Mouse (Mus musculus) erythroblast, embryonic 14.5 days (primary cell): ENCODE measurements at regions not wholly inside any gene's neighbourhood (a gene's known extent, or its start where the extent isn't known, plus 50 kb on each side); places are given as distances from the start of the nearest gene placed in this dataset.

Experiments used
- H3K27me3 ChIP-seq: 2 replicates; pipeline ENCODE4 v1.6.1; 2012; ENCODE audit warnings: inconsistent platforms; ENCODE audit not compliant: control insufficient read depth
- H3K36me3 ChIP-seq: 2 replicates; pipeline ENCODE4 v1.6.1; 2012; ENCODE audit warnings: mild to moderate bottlenecking, inconsistent platforms; ENCODE audit not compliant: control insufficient read depth
- H3K4me1 ChIP-seq: 2 replicates; pipeline ENCODE4 v1.6.1; 2012; ENCODE audit warnings: inconsistent platforms; ENCODE audit not compliant: control insufficient read depth
- H3K4me3 ChIP-seq: replicated peaks from 2 replicates; pipeline ENCODE3; 2012; ENCODE audit warnings: moderate library complexity, mild to moderate bottlenecking, inconsistent platforms
- H3K9me3 ChIP-seq: 2 replicates; pipeline ENCODE4 v1.6.1; 2012; ENCODE audit warnings: low read length, inconsistent platforms, mixed read lengths; ENCODE audit not compliant: control insufficient read depth
- GATA1 ChIP-seq: IDR thresholded peaks from 2 replicates; pipeline ENCODE4 v1.6.1; 2012; ENCODE audit warnings: low read length, inconsistent platforms, mixed read lengths
- TAL1 ChIP-seq: IDR thresholded peaks from 3 replicates; pipeline ENCODE4 v1.6.1; 2012; ENCODE audit warnings: low read length, inconsistent platforms, mixed read lengths

- Histone ChIP-seq H3K27me3 (no peaks in the 10 kb centered on the region), H3K4me1 (no peaks in the 10 kb centered on the region), H3K36me3 (no peaks in the 10 kb centered on the region), H3K9me3 (peaks cover 13% of the 10 kb centered on the region), H3K4me3 (no peak overlapping the region)
- TF ChIP-seq TAL1: no peak
- no peak for TF ChIP-seq GATA1
These were observed 66.4 kb upstream of the Csl start for GRCm38 (mm10) chr10:99825881-99826280.

GRCm38 (mm10) chr10:99812069-99812650 lies 52.7 kb upstream of the Csl start:
- TF ChIP-seq GATA1: no peak
- TF ChIP-seq TAL1: no peak
- Histone ChIP-seq H3K36me3 (no peaks in the 10 kb centered on the region), H3K9me3 (no peaks in the 10 kb centered on the region), H3K4me1 (no peaks in the 10 kb centered on the region), H3K4me3 (no peak overlapping the region), H3K27me3 (no peaks in the 10 kb centered on the region)

- no peaks in the 10 kb centered on the region for H3K9me3 ChIP-seq
- no peak overlapping the region for H3K4me3 ChIP-seq
- no peaks in the 10 kb centered on the region for H3K27me3 ChIP-seq
- TF ChIP-seq TAL1 (no peak), GATA1 (no peak)
- H3K4me1 ChIP-seq: no peaks in the 10 kb centered on the region
- H3K36me3 ChIP-seq: no peaks in the 10 kb centered on the region
These were observed 52.0 kb upstream of the Csl start for GRCm38 (mm10) chr10:99811430-99811829.
